Mouse (Mus musculus): Measurements from ENCODE around the gene Wwc1. TPM values are rescaled to one million over a fixed set of nuclear protein-coding genes. Genes with fewer than 3 reads are reported as not detected.
A peak's percentile ranks its signal among the peaks of the same experiment; 100 is the strongest.

Gene Wwc1
- polyA plus RNA-seq, 1 experiment from 2014 or later: 7.1 TPM

- Histone ChIP-seq H3K27ac (no peak overlapping the region), H3K9me3 (replicated peaks) (no peaks in the 10 kb centered on the region), H3K27me3 (peaks cover 4% of the 10 kb centered on the region), H3K4me3 (replicated peaks) (no peak overlapping the region), H3K4me1 (peaks cover 11% of the 10 kb centered on the region), H3K4me2 (no peak overlapping the region), H3K36me3 (no peaks in the 10 kb centered on the region), H3K9ac (no peak overlapping the region)
- ATAC-seq (replicated peaks; ENCODE audit: low FRiP score): no peak
- 83% methylated on average over 4 of the region's 4 CpGs for WGBS
Observed at GRCm38 (mm10) chr11:35989967-35990366, 9.6 kb upstream of the Wwc1 start.

GRCm38 (mm10) chr11:35985841-35986393 lies 5.6 kb upstream of the Wwc1 start:
- peak; percentile 77 for ATAC-seq (replicated peaks; ENCODE audit: low FRiP score)
- Histone ChIP-seq H3K9me3 (replicated peaks) (no peaks in the 10 kb centered on the region), H3K27me3 (peaks cover 22% of the 10 kb centered on the region), H3K36me3 (no peaks in the 10 kb centered on the region), H3K4me1 (peaks cover 11% of the 10 kb centered on the region), H3K9ac (0 out of 2 replicates have a peak overlapping the region, but pooled peaks have one; percentile 14), H3K4me2 (peak overlapping the region; percentile 66), H3K27ac (peak overlapping the region; percentile 48; the same call in 1 of the 2 replicates), H3K4me3 (replicated peaks) (peak overlapping the region; percentile 33)
- under 1% methylated on average over 19 of the region's 19 CpGs for WGBS

- H3K36me3 ChIP-seq: no peaks in the 10 kb centered on the region
- WGBS: 78% methylated on average over 3 of the region's 3 CpGs
- H3K4me2 ChIP-seq: no peak overlapping the region
- peaks cover 39% of the 10 kb centered on the region for H3K27me3 ChIP-seq
- no peak for ATAC-seq (replicated peaks; ENCODE audit: low FRiP score)
- H3K9ac ChIP-seq: no peak overlapping the region
- H3K4me1 ChIP-seq: peaks cover 34% of the 10 kb centered on the region
- H3K27ac ChIP-seq: no peak overlapping the region
- no peaks in the 10 kb centered on the region for H3K9me3 ChIP-seq (replicated peaks)
- H3K4me3 ChIP-seq (replicated peaks): no peak overlapping the region
Observed at GRCm38 (mm10) chr11:35982734-35983133, 2.4 kb upstream of the Wwc1 start.

DNA sequence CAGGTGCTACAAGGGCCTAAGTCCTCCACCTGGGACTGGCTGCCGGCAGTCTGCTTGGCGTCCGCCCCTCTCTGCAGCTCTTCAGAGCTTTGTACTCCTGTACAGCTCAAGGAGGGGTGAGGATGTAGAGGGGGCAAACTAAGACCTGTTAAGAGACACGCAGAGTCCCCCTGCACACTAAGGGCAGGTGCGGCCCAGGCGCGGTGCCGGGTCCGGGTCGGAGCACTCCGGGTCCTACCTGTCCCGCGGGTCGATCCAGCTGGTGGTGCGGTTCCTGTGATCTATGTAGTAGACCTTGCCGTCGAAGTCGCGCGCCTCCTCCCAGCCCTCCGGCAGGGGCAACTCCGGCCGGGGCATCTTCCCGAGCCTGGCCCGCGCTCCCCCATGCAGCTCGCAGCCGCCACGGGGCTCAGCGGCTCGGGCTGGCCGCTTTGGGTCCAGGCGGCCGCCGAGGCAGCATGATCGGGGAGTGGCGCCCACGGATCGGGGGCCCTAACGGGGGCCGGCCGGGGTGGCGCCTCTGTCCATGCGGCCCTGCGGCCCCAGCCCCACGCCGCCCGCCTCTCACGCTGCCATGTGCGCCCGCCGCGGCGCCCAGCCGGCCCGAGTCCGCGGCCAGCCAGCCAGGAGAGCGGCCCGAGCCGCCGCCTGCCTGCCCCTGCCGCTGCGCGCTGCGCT lies 455 bp downstream of the Wwc1 start:
- Histone ChIP-seq H3K9me3 (replicated peaks) (no peaks in the 10 kb centered on the region), H3K4me2 (peak overlapping the region; percentile 93), H3K27ac (peak overlapping the region; percentile 57), H3K9ac (peak overlapping the region; percentile 70), H3K4me3 (replicated peaks) (peak overlapping the region; percentile 77), H3K27me3 (peaks cover 37% of the 10 kb centered on the region), H3K4me1 (peaks cover 46% of the 10 kb centered on the region), H3K36me3 (no peaks in the 10 kb centered on the region)
- WGBS: under 1% methylated on average over 52 of the region's 66 CpGs
- ATAC-seq (replicated peaks; ENCODE audit: low FRiP score): peak; percentile 54

DNA sequence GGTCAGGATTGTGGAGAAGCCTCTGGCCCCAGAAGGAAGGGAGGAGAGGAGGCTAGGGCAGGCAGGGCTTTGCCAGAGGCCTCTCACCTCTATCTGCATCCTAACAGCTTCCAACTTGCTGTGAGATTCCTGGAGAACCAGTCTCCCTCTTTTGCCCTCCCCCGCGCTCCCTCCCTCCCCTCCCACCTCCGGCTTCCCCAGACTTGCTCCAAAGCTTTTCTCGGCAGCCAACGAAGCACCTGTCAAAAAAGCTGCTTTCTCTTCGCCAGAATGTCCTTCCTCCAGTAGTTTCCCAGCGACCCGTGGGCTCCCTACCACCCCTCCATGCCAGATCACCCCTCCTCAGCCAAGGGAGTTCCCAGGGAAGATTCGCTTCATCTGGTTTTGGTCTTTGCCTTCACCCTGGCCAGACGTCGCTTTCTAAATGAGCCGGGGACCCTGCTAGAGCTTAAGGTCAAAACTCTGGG lies 1.0 kb downstream of the Wwc1 start:
- peak overlapping the region; percentile 57 for H3K27ac ChIP-seq
- H3K4me2 ChIP-seq: peak overlapping the region; percentile 93
- peak overlapping the region; percentile 70 for H3K9ac ChIP-seq
- H3K27me3 ChIP-seq: peaks cover 35% of the 10 kb centered on the region
- peak overlapping the region; percentile 77 for H3K4me3 ChIP-seq (replicated peaks)
- no peak; the same call in 1 of the 2 replicates for ATAC-seq (replicated peaks; ENCODE audit: low FRiP score)
- peaks cover 46% of the 10 kb centered on the region for H3K4me1 ChIP-seq
- H3K36me3 ChIP-seq: no peaks in the 10 kb centered on the region
- H3K9me3 ChIP-seq (replicated peaks): no peaks in the 10 kb centered on the region
- WGBS: 0% methylated on average over 12 of the region's 12 CpGs

DNA sequence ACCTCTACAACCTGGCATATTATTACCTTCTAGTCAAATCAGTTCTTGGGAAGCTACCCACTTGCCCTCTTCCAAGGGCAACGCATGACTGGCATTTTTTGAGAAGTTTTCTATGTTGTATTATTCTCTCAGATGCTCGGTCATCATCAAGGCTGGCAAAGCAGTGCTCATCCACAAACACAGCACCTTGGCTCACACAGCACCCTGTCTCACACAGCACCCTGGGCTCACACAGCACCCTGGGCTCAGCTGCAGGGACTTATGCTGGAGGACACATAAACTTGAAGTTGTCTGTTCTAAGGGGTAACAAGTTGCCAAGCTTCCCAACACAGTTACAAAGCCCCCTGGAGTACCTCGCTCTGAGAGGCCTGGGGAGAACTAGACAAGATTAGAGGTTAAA lies 2.5 kb downstream of the Wwc1 start:
- Histone ChIP-seq H3K9ac (no peak overlapping the region), H3K4me2 (peak overlapping the region; percentile 93), H3K27ac (no peak overlapping the region), H3K36me3 (no peaks in the 10 kb centered on the region), H3K9me3 (replicated peaks) (no peaks in the 10 kb centered on the region), H3K4me3 (replicated peaks) (no peak overlapping the region), H3K27me3 (peaks cover 31% of the 10 kb centered on the region), H3K4me1 (peaks cover 55% of the 10 kb centered on the region)
- no peak for ATAC-seq (replicated peaks; ENCODE audit: low FRiP score)
- WGBS: 90% methylated on average over 3 of the region's 3 CpGs

DNA sequence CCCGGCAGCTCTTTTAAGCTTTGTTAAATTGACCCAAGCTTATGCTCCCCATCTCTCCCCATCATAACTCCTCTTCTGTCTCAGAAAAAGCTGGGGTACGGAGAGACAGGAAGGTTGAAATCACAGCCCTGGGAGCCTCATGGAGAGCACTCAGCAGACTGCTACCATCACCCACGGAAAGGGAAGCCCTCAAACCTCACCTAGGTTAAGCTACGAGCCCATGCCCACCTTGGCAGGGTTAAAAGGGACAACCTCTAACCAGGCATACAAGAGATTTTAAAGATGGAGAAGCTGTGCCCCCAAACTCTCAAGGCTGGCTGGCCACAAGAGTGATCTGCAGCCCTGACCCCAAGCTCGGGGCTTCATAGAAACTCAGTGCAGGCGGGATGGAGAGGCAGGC lies 3.2 kb downstream of the Wwc1 start:
- ATAC-seq (replicated peaks; ENCODE audit: low FRiP score): no peak
- Histone ChIP-seq H3K27me3 (peaks cover 28% of the 10 kb centered on the region), H3K36me3 (no peaks in the 10 kb centered on the region), H3K4me1 (peaks cover 62% of the 10 kb centered on the region), H3K9ac (no peak overlapping the region), H3K4me2 (peak overlapping the region; percentile 27), H3K9me3 (replicated peaks) (no peaks in the 10 kb centered on the region), H3K4me3 (replicated peaks) (no peak overlapping the region), H3K27ac (0 out of 2 replicates have a peak overlapping the region, but pooled peaks have one; percentile 39)
- 68% methylated on average over 6 of the region's 6 CpGs for WGBS

GRCm38 (mm10) chr11:35976482-35976881 lies 3.8 kb downstream of the Wwc1 start:
- H3K4me3 ChIP-seq (replicated peaks): no peak overlapping the region
- H3K36me3 ChIP-seq: no peaks in the 10 kb centered on the region
- H3K27ac ChIP-seq: peak overlapping the region; percentile 39; the same call in 1 of the 2 replicates
- H3K9ac ChIP-seq: no peak overlapping the region
- no peak for ATAC-seq (replicated peaks; ENCODE audit: low FRiP score)
- 67% methylated on average over 6 of the region's 6 CpGs for WGBS
- peak overlapping the region; percentile 12; the same call in 1 of the 2 replicates for H3K4me2 ChIP-seq
- H3K9me3 ChIP-seq (replicated peaks): no peaks in the 10 kb centered on the region
- H3K27me3 ChIP-seq: peaks cover 22% of the 10 kb centered on the region
- peaks cover 65% of the 10 kb centered on the region for H3K4me1 ChIP-seq

- Histone ChIP-seq H3K9me3 (replicated peaks) (no peaks in the 10 kb centered on the region), H3K27me3 (peaks cover 17% of the 10 kb centered on the region), H3K4me2 (no peak overlapping the region), H3K27ac (no peak overlapping the region; the same call in 1 of the 2 replicates), H3K9ac (no peak overlapping the region), H3K36me3 (no peaks in the 10 kb centered on the region), H3K4me3 (replicated peaks) (no peak overlapping the region), H3K4me1 (peaks cover 62% of the 10 kb centered on the region)
- no peak for ATAC-seq (replicated peaks; ENCODE audit: low FRiP score)
- 80% methylated on average over 6 of the region's 6 CpGs for WGBS
Observed at GRCm38 (mm10) chr11:35974632-35975450, 5.5 kb downstream of the Wwc1 start.

DNA sequence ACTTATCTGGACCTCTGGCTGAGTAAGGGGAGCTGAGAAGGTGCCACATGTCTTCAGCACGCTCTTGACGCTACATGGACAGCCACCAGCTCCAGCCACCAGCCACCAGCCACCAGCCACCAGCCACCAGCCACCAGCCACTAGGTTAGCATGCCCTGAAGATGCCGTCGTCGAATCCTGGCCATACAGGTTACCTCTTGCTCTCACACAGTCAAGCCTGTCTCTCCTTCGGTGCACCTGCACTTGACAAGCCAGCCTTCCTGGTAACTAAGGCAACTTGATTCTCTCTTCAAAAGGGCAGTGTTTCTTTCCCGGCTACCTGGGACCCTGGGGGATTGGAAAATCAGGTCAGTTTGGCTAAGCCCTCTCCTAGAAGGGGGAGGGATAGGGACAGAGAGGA lies 7.2 kb downstream of the Wwc1 start:
- ATAC-seq (replicated peaks; ENCODE audit: low FRiP score): no peak
- no peaks in the 10 kb centered on the region for H3K9me3 ChIP-seq (replicated peaks)
- 59% methylated on average over 7 of the region's 7 CpGs for WGBS
- H3K4me2 ChIP-seq: no peak overlapping the region
- no peak overlapping the region for H3K4me3 ChIP-seq (replicated peaks)
- no peak overlapping the region for H3K27ac ChIP-seq
- H3K4me1 ChIP-seq: peaks cover 46% of the 10 kb centered on the region
- H3K36me3 ChIP-seq: no peaks in the 10 kb centered on the region
- no peak overlapping the region for H3K9ac ChIP-seq
- H3K27me3 ChIP-seq: peaks cover 7% of the 10 kb centered on the region; the same call in 1 of the 2 replicates

GRCm38 (mm10) chr11:35972270-35972931 lies 7.9 kb downstream of the Wwc1 start:
- 0 out of 2 replicates have a peak, but pooled peaks cover 2% of the 10 kb centered on the region for H3K27me3 ChIP-seq
- no peak overlapping the region for H3K27ac ChIP-seq
- H3K4me3 ChIP-seq (replicated peaks): no peak overlapping the region
- H3K9ac ChIP-seq: no peak overlapping the region
- peaks cover 39% of the 10 kb centered on the region for H3K4me1 ChIP-seq
- 14% methylated on average over 6 of the region's 6 CpGs for WGBS
- H3K9me3 ChIP-seq (replicated peaks): no peaks in the 10 kb centered on the region
- no peaks in the 10 kb centered on the region; the same call in 1 of the 2 replicates for H3K36me3 ChIP-seq
- 0 out of 2 replicates have a peak overlapping the region, but pooled peaks have one; percentile 16 for H3K4me2 ChIP-seq
- no peak for ATAC-seq (replicated peaks; ENCODE audit: low FRiP score)

Measured in kidney, embryonic 15.5 days (tissue).